In the genomic region with DNA sequence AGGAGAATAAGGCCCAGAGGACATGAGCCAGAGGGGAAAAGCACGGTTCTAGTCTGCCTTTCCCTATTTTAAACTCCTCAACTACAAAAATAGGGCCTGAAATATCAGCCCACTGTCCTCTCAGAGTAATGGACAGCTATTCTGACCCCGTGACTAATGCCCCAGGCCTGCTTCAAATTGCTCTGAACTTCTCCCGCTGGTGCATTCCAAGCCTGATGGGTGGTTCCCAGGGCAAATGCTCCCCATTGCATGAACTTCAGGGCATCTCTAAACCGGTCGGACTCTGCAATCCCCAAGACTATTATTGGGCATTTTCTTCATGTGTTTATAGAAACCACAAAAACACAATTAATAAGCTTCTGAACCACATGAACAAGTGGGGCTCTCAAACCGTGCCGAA, we compare ENCODE assay signal across 35 mouse cellular contexts. TPM values are rescaled to one million over a fixed set of nuclear protein-coding genes. Genes with fewer than 3 reads are reported as not detected.
DNase-seq lines count a peak whose midpoint lies in the region; ATAC-seq and TF ChIP-seq lines count a peak whose summit lies in the region.
"Had no signal": no experiment of that assay in that cellular context is flagged by ENCODE, and none has a peak within 500 bp of the region (broad histone marks: within the 10 kb centered on the region; RNA-seq: fewer than 3 reads in every experiment).

No protein-coding gene starts in this region.

- H3K27me3 ChIP-seq in liver, adult 2 months (ENCODE audit: control insufficient read depth, insufficient read depth, low read length): no peaks in the 10 kb centered on the region
- H3K27me3 ChIP-seq in liver, postnatal 0 days (ENCODE audit: insufficient read depth, low read length): no peaks in the 10 kb centered on the region
- H3K27me3 ChIP-seq: forebrain, embryonic 13.5 days; heart, embryonic 12.5 days; heart, embryonic 15.5 days; hindbrain, embryonic 13.5 days had no signal

- no peak overlapping the region for H3K27ac ChIP-seq in liver, adult 2 months (replicated peaks; ENCODE audit: insufficient read depth, low read depth, low read length)
- H3K27ac ChIP-seq in liver, postnatal 0 days (ENCODE audit: low read depth): no peak overlapping the region
- H3K27ac ChIP-seq: forebrain, embryonic 10.5 days; forebrain, embryonic 13.5 days; heart, embryonic 15.5 days; hindbrain, embryonic 13.5 days; hindbrain, postnatal 0 days had no signal

- peaks cover 5% of the 10 kb centered on the region; the same call in 1 of the 2 replicates for H3K79me2 ChIP-seq in liver, adult 2 months (ENCODE audit: control insufficient read depth, insufficient read depth, low read length)

- peaks cover 38% of the 10 kb centered on the region for H3K36me3 ChIP-seq in liver, adult 2 months (ENCODE audit: control insufficient read depth, insufficient read depth, low read length)
- H3K36me3 ChIP-seq in liver, postnatal 0 days (replicated peaks; ENCODE audit: insufficient read depth, low read length): no peaks in the 10 kb centered on the region
- H3K36me3 ChIP-seq: forebrain, embryonic 10.5 days; heart, embryonic 12.5 days; heart, embryonic 15.5 days; hindbrain, embryonic 13.5 days had no signal

- DNase-seq in liver, adult 2 months (ENCODE audit: extremely low read depth, low read depth, low spot score): peak; percentile 59
- no peak for DNase-seq in liver, postnatal 0 days
- DNase-seq in embryo, embryonic 10 days (ENCODE audit: low spot score): peak; percentile 43
- peak; percentile 1 for DNase-seq in embryo, embryonic 11.5 days (ENCODE audit: low read depth, low spot score)
- DNase-seq in mesoderm, embryonic 11.5 days (ENCODE audit: low read depth, low spot score): peak; percentile 23
- DNase-seq in cerebellum, adult 8-10 months: no peak
- no peak for DNase-seq in kidney, adult 11 months
- no peak for DNase-seq in gastrocnemius, adult 8-10 months (ENCODE audit: low spot score in 2 of 2)
- DNase-seq: adrenal gland, adult 8-10 months; adrenal gland, postnatal 25 days; cerebellum, adult 11-12 months; cerebellum, adult 9-10 months; cerebellum, postnatal 14 days; gastrocnemius, postnatal 14 days; heart, adult 11 months; heart, postnatal 10 days; heart, postnatal 36 days; kidney, adult 8-10 months had no signal

- H3K9me3 ChIP-seq in liver, postnatal 0 days (ENCODE audit: low read length): no peaks in the 10 kb centered on the region
- H3K9me3 ChIP-seq: forebrain, embryonic 10.5 days; forebrain, embryonic 13.5 days; heart, embryonic 12.5 days; heart, embryonic 15.5 days; hindbrain, embryonic 13.5 days had no signal

- no peak overlapping the region for H3K9ac ChIP-seq in liver, adult 2 months (ENCODE audit: low read depth, low read length)
- H3K9ac ChIP-seq in liver, postnatal 0 days (replicated peaks): no peak overlapping the region
- H3K9ac ChIP-seq: forebrain, embryonic 13.5 days; heart, embryonic 12.5 days; heart, embryonic 15.5 days; hindbrain, embryonic 13.5 days had no signal

- 49% methylated on average over 7 of the region's 7 CpGs for WGBS in liver, adult 2 months
- WGBS in liver, postnatal 0 days (ENCODE audit: insufficient replicate concordance): 75% methylated on average over 7 of the region's 7 CpGs

- no peak for ATAC-seq in liver, postnatal 0 days
- ATAC-seq: CD4-positive, CD25-positive, alpha-beta regulatory T cell, adult 4 months; forebrain, embryonic 13.5 days; forebrain, embryonic 16.5 days; hindbrain, postnatal 0 days; inflammation-experienced regulatory T-cells, adult 6 months; intestine, embryonic 16.5 days; Patski had no signal

- peaks cover 6% of the 10 kb centered on the region; the same call in 1 of the 2 replicates for H3K4me1 ChIP-seq in liver, adult 2 months (ENCODE audit: control insufficient read depth, insufficient read depth, low read length)
- H3K4me1 ChIP-seq in liver, postnatal 0 days (ENCODE audit: insufficient read depth): peaks cover 9% of the 10 kb centered on the region; the same call in 1 of the 2 replicates
- H3K4me1 ChIP-seq: forebrain, embryonic 10.5 days; heart, embryonic 12.5 days; hindbrain, embryonic 13.5 days had no signal

- no peak for TF ChIP-seq POLR2A in liver, adult 2 months (IDR thresholded peaks at IDR 0.05; ENCODE audit: extremely low read depth, insufficient read depth, low read length)

- no peak overlapping the region for H3K4me2 ChIP-seq in liver, postnatal 0 days (ENCODE audit: low read depth, low read length)
- H3K4me2 ChIP-seq: forebrain, embryonic 13.5 days; heart, embryonic 12.5 days; heart, embryonic 15.5 days; hindbrain, embryonic 13.5 days had no signal

- no peak for TF ChIP-seq CTCF in liver, adult 2 months (IDR thresholded peaks at IDR 0.05; ENCODE audit: low read depth, low read length)
- no peak for TF ChIP-seq CTCF in liver, postnatal 0 days (IDR thresholded peaks at IDR 0.05; ENCODE audit: low read depth)

- H3K4me3 ChIP-seq in liver, adult 2 months (ENCODE audit: insufficient read depth, low read depth, low read length): no peak overlapping the region
- no peak overlapping the region for H3K4me3 ChIP-seq in liver, postnatal 0 days (ENCODE audit: low read depth, low read length)
- H3K4me3 ChIP-seq: forebrain, embryonic 10.5 days; forebrain, embryonic 13.5 days; heart, embryonic 12.5 days; heart, embryonic 15.5 days; hindbrain, embryonic 13.5 days had no signal

- TF ChIP-seq EP300 in liver, postnatal 0 days (IDR thresholded peaks at IDR 0.05; ENCODE audit: low read depth): no peak

RNA-seq across cellular contexts. Expression of a gene that starts 37.1 kb away (rescaled TPM):
- total RNA-seq in liver, adult 2 months (2014; rRNA removed): 117 and 133 TPM in 2 replicates
- 52.9 and 53.4 TPM in 2 replicates for polyA plus RNA-seq in liver, adult 2 months (2012; rRNA removed)
- polyA plus RNA-seq in liver, postnatal 0 days (2015; fragmentation: Nextera tagmentation; extraction: Ambion mirVana): 8.8 and 11.5 TPM in 2 replicates
- not detected for total RNA-seq in gastrocnemius, adult 8-10 months (2022)
- total RNA-seq: adrenal gland, postnatal 25 days; gastrocnemius, postnatal 14 days; heart, adult 8-10 months; heart, postnatal 10 days; heart, postnatal 36 days; hindbrain, postnatal 0 days; MEL had no signal
- polyA plus RNA-seq: brain, embryonic 14.5 days; C2C12; embryonic facial prominence, embryonic 11.5 days; embryonic facial prominence, embryonic 14.5 days; forebrain, embryonic 10.5 days; forebrain, embryonic 13.5 days; forebrain, embryonic 16.5 days; heart, embryonic 15.5 days; hindbrain, embryonic 13.5 days; hindbrain, postnatal 0 days; inflammation-experienced regulatory T-cells, adult 6 months; Patski had no signal

Comparison
In these comparisons a context has a peak if more than half of its experiments do, and no peak if none do; other contexts are left out.
1. DNase-seq: peak in liver, adult 2 months (single experiment), embryo, embryonic 10 days (single experiment), embryo, embryonic 11.5 days (single experiment) and mesoderm, embryonic 11.5 days (single experiment); none in liver, postnatal 0 days (single experiment), cerebellum, adult 8-10 months (single experiment), kidney, adult 11 months (single experiment) and gastrocnemius, adult 8-10 months (0 of 2).
2. RNA of a gene that starts 37.1 kb away (total RNA-seq): 117 to 133 TPM in liver, adult 2 months; not detected in gastrocnemius, adult 8-10 months; every median in the first group is over 100 times any median in the second.